Mouse (Mus musculus): ENCODE data around the gene Nab2.
A peak's percentile ranks its signal among the peaks of the same experiment; 100 is the strongest.
"Not testable (repeated sequence)": the region's sequence is repeated elsewhere in the genome, so short reads cannot be mapped to it uniquely, and the experiment has no call there.

The Nab2 gene

GRCm38 (mm10) chr10:127671276-127671675 is 2.9 kb upstream of the Nab2 start:
- peak in 1 of 2 experiments; percentile 52 for DNase-seq

DNA sequence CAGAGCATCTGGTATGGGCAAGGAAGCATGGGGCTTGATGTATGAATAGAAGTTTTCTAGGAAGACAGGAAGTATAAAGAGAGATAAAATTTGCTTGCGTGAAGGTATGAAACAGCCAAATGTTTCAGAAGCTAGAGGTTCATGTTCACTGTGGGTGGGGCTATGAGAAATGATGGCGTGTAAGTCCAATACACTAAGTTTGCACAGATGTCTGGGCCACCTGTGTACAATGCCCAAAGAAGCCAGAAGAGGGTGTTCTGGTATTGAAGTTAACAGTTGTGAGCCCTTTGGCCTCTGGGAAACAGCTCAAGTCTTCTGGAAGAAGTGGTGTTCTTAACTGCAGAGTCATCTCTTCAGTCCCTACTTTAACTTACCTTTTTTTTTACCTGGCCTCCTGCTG is 1.8 kb upstream of the Nab2 start:
- DNase-seq: no peak

GRCm38 (mm10) chr10:127669170-127669569 is 802 bp upstream of the Nab2 start:
- DNase-seq: no peak

DNA sequence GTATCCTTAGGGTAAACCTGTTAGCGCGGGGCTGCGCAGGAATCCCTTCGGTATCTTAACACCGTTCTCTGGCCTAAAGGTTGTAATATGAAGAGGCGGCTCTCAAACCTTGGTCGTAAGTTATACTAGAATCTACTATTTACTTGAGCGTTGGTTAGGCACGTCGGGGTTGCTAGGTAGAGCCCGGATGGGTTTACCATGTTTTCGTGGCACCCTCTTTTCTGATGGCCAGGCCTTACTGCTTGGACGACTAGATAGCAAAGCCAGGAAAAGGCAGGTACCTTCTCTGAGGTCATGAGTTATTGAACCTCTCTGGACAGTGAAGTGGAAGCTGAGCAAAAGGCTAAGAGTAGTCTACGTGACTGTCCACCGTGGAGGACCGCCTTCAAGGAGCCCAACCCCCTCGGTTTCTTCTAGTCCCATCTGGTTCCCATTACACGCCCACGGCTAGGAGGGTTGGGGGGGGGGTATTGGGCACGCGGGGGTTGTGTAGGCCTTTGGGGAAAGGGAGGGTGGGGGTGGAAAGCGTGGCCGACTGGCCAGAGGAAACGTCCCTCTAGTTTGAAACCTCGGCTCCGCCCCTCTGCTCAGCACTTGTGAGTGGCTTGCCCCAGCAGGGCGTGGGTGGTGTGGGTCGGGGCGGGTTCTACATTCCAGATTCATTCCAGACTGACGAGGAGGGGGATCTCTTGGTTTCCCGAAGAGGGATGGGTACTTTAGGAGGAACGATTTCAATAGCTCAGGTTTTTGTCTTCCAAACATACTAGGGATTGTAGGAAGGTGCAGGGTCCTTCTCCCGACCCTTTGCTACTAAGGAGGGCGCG is 887 bp downstream of the Nab2 start:
- DNase-seq: peak; percentile 73 to 75

- peak; percentile 74 to 77 for DNase-seq
These were observed 1.7 kb downstream of the Nab2 start, which contains the start of gene Nemp1 for GRCm38 (mm10) chr10:127666501-127667268. Gene Nemp1, plus strand, starts transcription at chr10:127666901.

GRCm38 (mm10) chr10:127665366-127666181 is 2.8 kb downstream of the Nab2 start:
- no peak for DNase-seq

- DNase-seq: no peak
These were observed 3.5 kb downstream of the Nab2 start for GRCm38 (mm10) chr10:127664891-127665290.

- DNase-seq: no peak
These were observed 4.2 kb downstream of the Nab2 start for GRCm38 (mm10) chr10:127664166-127664565.

- no peak for DNase-seq
These were observed 4.8 kb downstream of the Nab2 start for GRCm38 (mm10) chr10:127663590-127663989.

GRCm38 (mm10) chr10:127662666-127663253 is 5.6 kb downstream of the Nab2 start:
- peak; percentile 52 to 62 for DNase-seq

DNA sequence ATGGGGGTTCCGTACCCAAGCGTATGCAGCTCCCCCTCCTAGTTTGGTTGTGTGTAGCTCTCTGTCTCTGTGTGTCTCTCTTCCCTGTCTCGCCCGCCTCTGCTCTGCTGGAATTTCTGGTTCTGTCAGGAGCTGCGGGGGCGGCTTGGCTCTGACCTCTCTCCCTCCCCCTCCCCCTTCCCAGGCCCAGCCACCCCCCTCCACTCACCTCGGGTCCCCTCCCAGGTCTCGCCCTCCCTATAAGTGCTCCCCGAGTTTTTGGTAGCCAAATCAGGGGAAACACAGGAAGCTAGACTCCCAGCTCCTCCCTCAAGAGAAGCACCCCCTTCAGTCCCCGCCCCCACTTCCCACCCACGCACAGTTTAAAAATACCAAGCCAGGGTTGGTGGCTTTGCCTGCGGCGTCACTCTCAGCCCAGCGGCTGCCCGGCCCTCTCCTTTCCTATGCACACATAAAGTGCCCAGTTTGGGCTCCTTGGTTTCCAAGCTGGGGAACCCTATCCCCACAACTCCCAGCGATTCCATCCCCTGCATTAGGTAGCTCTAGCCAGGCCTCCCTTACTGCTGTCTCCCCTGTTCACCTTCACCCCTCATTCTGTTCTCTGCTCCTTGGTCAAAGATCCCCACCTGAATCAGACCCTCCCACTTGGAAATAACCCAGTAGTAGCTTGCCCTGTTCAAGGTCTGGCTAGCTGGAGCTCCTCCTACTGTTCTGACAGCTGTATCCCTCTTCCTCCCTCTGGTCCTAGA is 6.3 kb downstream of the Nab2 start:
- peak; percentile 59 to 61 for DNase-seq

GRCm38 (mm10) chr10:127661291-127661914 is 7.0 kb downstream of the Nab2 start:
- no peak for DNase-seq

GRCm38 (mm10) chr10:127659551-127659950 is 8.8 kb downstream of the Nab2 start:
- DNase-seq: no peak

GRCm38 (mm10) chr10:127658076-127658475 is 10.3 kb downstream of the Nab2 start:
- no peak for DNase-seq

DNA sequence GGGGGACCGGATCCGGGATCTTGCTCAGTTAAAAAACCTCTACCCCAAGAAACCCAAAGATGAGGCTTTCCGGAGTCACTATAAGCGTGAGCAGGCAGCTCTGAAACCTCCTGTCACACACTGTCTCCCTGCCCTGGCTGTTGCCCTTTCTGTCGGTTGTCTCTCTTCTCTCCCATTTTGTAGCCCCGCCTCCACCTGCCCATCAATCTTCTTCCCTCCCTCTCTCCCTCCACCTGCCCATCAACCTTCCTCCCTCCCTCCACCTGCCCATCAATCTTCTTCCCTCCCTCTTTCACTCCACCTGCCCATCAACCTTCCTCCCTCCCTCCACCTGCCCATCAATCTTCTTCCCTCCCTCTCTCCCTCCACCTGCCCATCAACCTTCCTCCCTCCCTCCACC is 10.8 kb downstream of the Nab2 start:
- not testable (repeated sequence) for DNase-seq

DNA sequence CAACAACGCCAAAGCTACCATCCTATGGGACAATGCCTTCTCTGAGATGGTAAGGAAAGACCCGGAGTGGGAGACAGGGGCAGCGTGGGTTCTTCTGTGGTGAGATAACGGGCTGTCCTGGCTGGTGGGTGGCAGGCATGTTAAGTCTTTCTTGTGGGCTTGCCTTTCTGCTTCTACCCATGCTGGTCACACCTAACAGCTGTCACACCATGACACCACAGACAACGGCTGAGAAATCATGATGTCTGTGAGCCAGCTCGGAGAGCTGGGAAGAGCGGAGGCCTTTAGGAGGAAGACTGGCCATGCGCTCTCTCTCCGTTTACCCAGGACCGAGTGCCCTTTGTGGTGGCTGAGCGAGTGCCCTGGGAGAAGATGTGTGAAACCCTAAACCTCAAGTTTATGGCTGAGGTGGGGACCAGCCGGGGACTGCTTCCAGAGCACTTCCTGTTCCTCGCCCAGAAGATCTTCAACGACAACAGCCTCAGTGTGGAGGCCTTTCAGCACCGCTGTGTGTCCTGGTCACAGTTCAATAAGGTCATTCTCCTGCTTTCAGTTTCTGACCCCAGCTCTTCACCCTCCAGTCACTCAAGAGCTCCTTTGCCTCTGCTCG is 13.3 kb downstream of the Nab2 start:
- DNase-seq: no peak

DNA sequence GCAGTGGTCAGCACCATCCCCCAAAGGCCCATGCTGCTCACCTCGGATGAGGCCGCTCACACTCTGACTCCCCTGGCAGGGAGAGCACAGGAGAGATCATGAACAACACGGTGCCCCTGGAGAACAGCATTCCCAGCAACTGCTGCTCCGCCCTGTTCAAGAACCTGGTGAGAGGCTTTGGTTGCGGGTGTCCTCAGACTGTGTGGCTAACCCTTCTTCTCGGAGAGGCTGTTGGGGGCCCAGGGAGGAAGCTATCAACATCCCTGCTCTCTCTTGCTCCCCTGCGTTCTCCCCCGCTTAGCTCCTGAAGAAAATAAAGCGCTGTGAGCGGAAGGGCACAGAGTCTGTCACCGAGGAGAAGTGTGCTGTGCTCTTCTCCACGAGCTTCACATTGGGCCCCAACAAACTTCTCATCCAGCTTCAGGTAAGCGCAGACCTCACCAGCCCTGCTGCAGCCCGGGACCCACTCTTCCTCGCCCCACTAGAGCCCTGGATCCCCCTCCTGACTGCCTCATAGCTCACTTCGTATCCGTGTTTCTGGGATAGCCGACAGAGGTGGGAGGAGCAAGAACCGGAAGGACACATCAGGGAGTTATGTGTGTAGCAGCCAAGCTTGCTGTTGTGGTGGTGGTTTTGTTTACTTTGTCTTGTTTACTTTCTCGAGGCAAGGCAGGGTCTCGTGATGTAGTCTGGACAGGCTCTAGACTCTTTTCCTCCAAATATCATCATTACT is 15.3 kb downstream of the Nab2 start:
- no peak for DNase-seq

DNA sequence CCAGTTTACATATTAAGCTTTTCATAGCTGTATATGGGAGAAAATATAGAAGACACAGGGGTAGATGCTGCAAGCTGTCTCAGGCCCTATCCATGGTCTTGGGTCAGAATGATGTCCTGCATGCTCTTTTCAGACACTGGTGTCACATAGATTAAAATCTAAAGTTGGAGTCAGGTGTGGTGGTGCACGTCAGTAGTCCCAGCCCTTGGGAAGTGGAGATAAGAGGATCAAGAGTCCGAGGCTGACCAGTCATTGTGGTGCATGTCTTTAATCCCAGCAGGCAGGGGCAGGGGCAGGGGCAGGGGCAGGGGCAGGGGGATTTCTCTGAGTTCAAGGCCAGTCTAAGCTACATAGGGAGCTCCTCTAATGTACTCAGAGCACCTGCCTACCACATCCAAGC is 22.6 kb downstream of the Nab2 start:
- DNase-seq: no peak

GRCm38 (mm10) chr10:127643553-127644238 is 24.7 kb downstream of the Nab2 start:
- peak; percentile 74 to 86 for DNase-seq

Measured in spleen, adult 18-20 months (tissue).